Mouse (Mus musculus) left cerebral cortex, adult 8-10 months (tissue): ENCODE measurements at regions not wholly inside any gene's neighbourhood (a gene's known extent, or its start where the extent isn't known, plus 50 kb on each side); places are given as distances from the start of the nearest gene placed in this dataset.
A peak's percentile ranks its signal among the peaks of the same experiment; 100 is the strongest.

Experiments used
- DNase-seq, 2 experiments: peaks; one replicate each; pipeline ENCODE4 v3.0.0; 2022; ENCODE audit warnings: low spot score in 2 of 2

- DNase-seq: no peak
These were observed 121.1 kb upstream of the Cdkn3 start for GRCm38 (mm10) chr14:46639116-46639826.

GRCm38 (mm10) chr14:46638516-46638915, 121.8 kb upstream of the Cdkn3 start:
- DNase-seq: no peak

GRCm38 (mm10) chr14:46637240-46637639, 123.1 kb upstream of the Cdkn3 start:
- DNase-seq: no peak

- DNase-seq: peak in 1 of 2 experiments; percentile 23
These were observed 124.0 kb upstream of the Cdkn3 start for GRCm38 (mm10) chr14:46636364-46636763.

GRCm38 (mm10) chr14:46635322-46635721, 125.0 kb upstream of the Cdkn3 start:
- no peak for DNase-seq

- DNase-seq: no peak
These were observed 125.6 kb upstream of the Cdkn3 start for GRCm38 (mm10) chr14:46634656-46635244.

GRCm38 (mm10) chr14:46634251-46634650, 126.1 kb upstream of the Cdkn3 start:
- peak in 1 of 2 experiments; percentile 11 for DNase-seq

- DNase-seq: no peak
These were observed 132.7 kb upstream of the Cdkn3 start for GRCm38 (mm10) chr14:46627690-46628089.

- DNase-seq: no peak
These were observed 134.6 kb upstream of the Cdkn3 start for GRCm38 (mm10) chr14:46625760-46626159.

- no peak for DNase-seq
These were observed 136.7 kb upstream of the Cdkn3 start for GRCm38 (mm10) chr14:46623645-46624044.

- no peak for DNase-seq
These were observed 144.3 kb upstream of the Cdkn3 start for GRCm38 (mm10) chr14:46616030-46616429.

- DNase-seq: no peak
These were observed 145.4 kb upstream of the Cdkn3 start for GRCm38 (mm10) chr14:46614936-46615335.

GRCm38 (mm10) chr14:46613748-46614147, 146.6 kb upstream of the Cdkn3 start:
- no peak for DNase-seq

- DNase-seq: no peak
These were observed 147.1 kb upstream of the Cdkn3 start for GRCm38 (mm10) chr14:46613211-46613610.

GRCm38 (mm10) chr14:46612584-46612983, 147.8 kb upstream of the Cdkn3 start:
- DNase-seq: no peak

- no peak for DNase-seq
These were observed 149.4 kb upstream of the Cdkn3 start for GRCm38 (mm10) chr14:46610926-46611325.

- no peak for DNase-seq
These were observed 150.0 kb upstream of the Cdkn3 start for GRCm38 (mm10) chr14:46610226-46610855.

- no peak for DNase-seq
These were observed 153.6 kb upstream of the Cdkn3 start for GRCm38 (mm10) chr14:46606694-46607093.

- no peak for DNase-seq
These were observed 154.3 kb upstream of the Cdkn3 start for GRCm38 (mm10) chr14:46606037-46606436.

GRCm38 (mm10) chr14:46604886-46605531, 155.3 kb upstream of the Cdkn3 start:
- DNase-seq: no peak

- no peak for DNase-seq
These were observed 156.0 kb upstream of the Cdkn3 start for GRCm38 (mm10) chr14:46604156-46604885.
